Comparison of ENCODE assay signal across 8 mouse cellular contexts in the genomic region with DNA sequence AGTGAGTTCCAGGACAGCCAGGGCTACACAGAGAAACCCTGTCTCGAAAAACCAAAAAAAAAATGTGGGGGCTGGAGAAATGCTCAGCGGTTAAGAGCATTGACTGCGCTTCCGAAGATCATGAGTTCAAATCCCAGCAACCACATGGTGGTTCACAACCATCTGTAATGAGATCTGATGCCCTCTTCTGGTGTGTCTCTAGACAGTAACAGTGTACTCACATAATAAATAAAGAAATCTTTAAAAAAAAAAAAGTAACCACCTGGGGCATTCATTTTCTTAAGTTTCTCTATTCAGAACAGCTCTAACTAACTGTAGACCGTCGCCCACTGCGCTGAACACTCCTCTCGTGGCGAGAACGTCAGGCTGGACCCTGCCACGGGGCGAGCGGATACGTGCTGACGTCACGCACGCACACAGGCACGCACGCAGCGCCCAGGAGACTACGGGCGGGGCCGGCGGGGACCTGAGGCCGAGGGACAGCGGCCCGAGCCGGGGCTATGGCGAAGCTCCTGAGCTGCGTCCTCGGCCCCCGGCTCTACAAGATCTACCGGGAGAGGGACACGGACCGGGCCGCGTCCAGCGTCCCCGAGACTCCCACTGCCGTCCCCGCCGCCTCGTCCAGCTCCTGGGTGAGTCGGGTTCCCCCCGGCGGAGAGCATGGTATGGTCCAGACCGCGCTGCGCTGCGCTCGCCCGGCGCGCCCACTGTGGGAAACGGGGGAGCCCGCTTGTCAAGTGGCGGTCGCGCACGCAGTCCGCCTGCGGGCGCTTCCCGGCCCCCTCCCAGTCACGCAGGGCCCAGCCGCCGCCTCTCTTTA. TPM values are rescaled to one million over a fixed set of nuclear protein-coding genes. Genes with fewer than 3 reads are reported as not detected.
DNase-seq lines count a peak whose midpoint lies in the region; ATAC-seq and TF ChIP-seq lines count a peak whose summit lies in the region.

A gene (plus strand): TSS at position 439 of the 820 bp plus-strand sequence.

- H3K9me3 ChIP-seq in hindbrain, postnatal 0 days (ENCODE audit: low read length), result no peaks in the 10 kb centered on the region

- peak within 1 kb of the TSS; percentile 87 for H3K4me3 ChIP-seq in gastrocnemius, adult 2 months
- peak within 1 kb of the TSS; percentile 68 for H3K4me3 ChIP-seq in hindbrain, postnatal 0 days (ENCODE audit: low read length)
- peak within 1 kb of the TSS; percentile 72 for H3K4me3 ChIP-seq in left cerebral cortex, adult 2 months

- H3K27ac ChIP-seq in gastrocnemius, adult 2 months, result peak within 1 kb of the TSS; percentile 100
- peak within 1 kb of the TSS; percentile 98 for H3K27ac ChIP-seq in hindbrain, postnatal 0 days
- H3K27ac ChIP-seq in left cerebral cortex, adult 2 months, result peak within 1 kb of the TSS; percentile 99

- no peaks in the 10 kb centered on the region for H3K27me3 ChIP-seq in hindbrain, postnatal 0 days (ENCODE audit: insufficient read depth, low read length)

- peak within 1 kb of the TSS; percentile 86 for H3K9ac ChIP-seq in hindbrain, postnatal 0 days (replicated peaks; ENCODE audit: low read length)

- WGBS in hindbrain, postnatal 0 days, result 3% methylated on average over 62 of the region's 67 CpGs

- peaks cover 11% of the 10 kb centered on the region for H3K4me1 ChIP-seq in hindbrain, postnatal 0 days (ENCODE audit: insufficient read depth, low read length)

- peak; percentile 98 for ATAC-seq in hindbrain, postnatal 0 days
- ATAC-seq in megakaryocyte, adult 5-6 weeks (ENCODE audit: poor library complexity, severe bottlenecking), result peak; percentile 99

- peak within 1 kb of the TSS; percentile 68 for H3K4me2 ChIP-seq in hindbrain, postnatal 0 days (ENCODE audit: low read depth, low read length)

- peak; percentile 41 for TF ChIP-seq CTCF in gastrocnemius, adult 2 months (IDR thresholded peaks at IDR 0.05)
- TF ChIP-seq CTCF in hindbrain, postnatal 0 days (IDR thresholded peaks at IDR 0.05; ENCODE audit: low read depth), result peak; percentile 30; the same call in 1 of the 2 replicates
- peak; percentile 34 for TF ChIP-seq CTCF in left cerebral cortex, adult 2 months (IDR thresholded peaks at IDR 0.05)

- intact Hi-C loops in gastrocnemius, adult 2 months (cut with DNase I), result loop anchor here (5.0 kb wide), 1 partner anchor 67 kb away; no protein-coding TSS in a partner anchor
- intact Hi-C loops in left cerebral cortex, adult 2 months (cut with DNase I), result no loop called here

- peak; percentile 84 for DNase-seq in WW6 (ENCODE audit: low read depth, low spot score)
- peak; percentile 77 to 93 for DNase-seq in cerebellum, postnatal 4 days (ENCODE audit: low spot score in 2 of 2)
- DNase-seq in gastrocnemius, adult 2 months, result peak; percentile 97
- DNase-seq in hindbrain, postnatal 0 days (ENCODE audit: low spot score), result peak; percentile 97
- peak; percentile 93 for DNase-seq in left cerebral cortex, adult 2 months (ENCODE audit: extremely low spot score in 1 of 2, low spot score in 2 of 2)
- DNase-seq in right cerebral cortex, adult 2 months (ENCODE audit: low spot score in 2 of 2), result peak; percentile 92 to 97
- peak; percentile 92 for DNase-seq in urinary bladder, postnatal 14 days (ENCODE audit: low spot score)

- peaks cover 18% of the 10 kb centered on the region; the same call in 1 of the 2 replicates for H3K36me3 ChIP-seq in hindbrain, postnatal 0 days (ENCODE audit: insufficient read depth, low read length)

RNA-seq across cellular contexts. Expression of the gene that starts here (rescaled TPM):
- 10 to 100 TPM; 74.2 to 99.7 TPM for total RNA-seq in gastrocnemius, adult 2 months (2021)
- 129 and 158 TPM in 2 replicates for total RNA-seq in hindbrain, postnatal 0 days (2014; rRNA removed)
- 121 TPM in 2 replicates for polyA plus RNA-seq in hindbrain, postnatal 0 days (2015; fragmentation: Nextera tagmentation; extraction: Ambion mirVana)
- 100 to 1,000 TPM; 109 to 117 TPM for total RNA-seq in left cerebral cortex, adult 2 months (2021)
- 17.6 and 21.3 TPM in 2 replicates for total RNA-seq in megakaryocyte, adult 5-6 weeks (2015)
- total RNA-seq in megakaryocyte, adult 5-6 weeks (2017), result 18.0 and 20.4 TPM in 2 replicates

Comparison
In these comparisons a context has a peak if more than half of its experiments do, and no peak if none do; other contexts are left out.
1. Peak in every context shown above with its lines: DNase-seq, ATAC-seq, H3K4me3 ChIP-seq and H3K27ac ChIP-seq.